Mouse (Mus musculus) embryonic facial prominence, embryonic 11.5 days (tissue): Measurements from ENCODE around the gene Slc1a3. TPM values are rescaled to one million over a fixed set of nuclear protein-coding genes. Genes with fewer than 3 reads are reported as not detected.

Source experiments
- ATAC-seq: fragments of 200-750 bp; cut with Nextera tagmentation; replicated peaks from 2 replicates; pipeline ENCODE4 v1.8.0; 2017; ENCODE audit warnings: low read depth; ENCODE audit not compliant: insufficient number of reproducible peaks, low FRiP score, low TSS enrichment
- DNase-seq: peaks from one replicate; pipeline ENCODE4 v3.0.0-alpha.2; 2015; ENCODE audit warnings: low spot score
- H3K27ac ChIP-seq: fragments of 300-500 bp; sonication (generic); replicated peaks from 2 replicates; pipeline ENCODE4 v1.5.1; 2014; ENCODE audit warnings: mild to moderate bottlenecking, low read depth, low read length, control low read depth
- H3K27me3 ChIP-seq: fragments of 300-500 bp; sonication (generic); 2 replicates; pipeline ENCODE4 v1.6.1; 2014; ENCODE audit warnings: mild to moderate bottlenecking, low read length, moderate library complexity, mixed read lengths; ENCODE audit not compliant: control insufficient read depth, insufficient read depth
- H3K36me3 ChIP-seq: fragments of 300-500 bp; sonication (generic); replicated peaks from 2 replicates; pipeline ENCODE4 v1.6.1; 2014; ENCODE audit warnings: low read depth, mild to moderate bottlenecking, low read length, moderate library complexity, mixed read lengths; ENCODE audit not compliant: control insufficient read depth, insufficient read depth
- H3K4me1 ChIP-seq: fragments of 300-500 bp; sonication (generic); 2 replicates; pipeline ENCODE4 v1.6.1; 2014; ENCODE audit warnings: low read length, mixed read lengths; ENCODE audit not compliant: control insufficient read depth, insufficient read depth
- H3K4me2 ChIP-seq: fragments of 300-500 bp; sonication (generic); 2 replicates; pipeline ENCODE4 v1.6.1; 2014; ENCODE audit warnings: low read depth, mild to moderate bottlenecking, control low read depth, low read length, moderate library complexity
- H3K4me3 ChIP-seq: fragments of 300-500 bp; sonication (generic); 2 replicates; pipeline ENCODE4 v1.5.1; 2014; ENCODE audit warnings: low read depth, low read length, control low read depth
- H3K9ac ChIP-seq: fragments of 300-500 bp; sonication (generic); replicated peaks from 2 replicates; pipeline ENCODE4 v1.6.1; 2014; ENCODE audit warnings: mild to moderate bottlenecking, control low read depth, low read length
- H3K9me3 ChIP-seq: fragments of 300-500 bp; sonication (generic); replicated peaks from 2 replicates; pipeline ENCODE4 v1.6.1; 2016; ENCODE audit warnings: mild to moderate bottlenecking, low read length, inconsistent platforms, mixed read lengths; ENCODE audit not compliant: control insufficient read depth
- WGBS: fragments of 180-500 bp; shearing (Covaris S2); extraction: QIAGEN DNeasy Blood & Tissue Kit; methylation state at CpG from one replicate; pipeline ENCODE4 v1.1.7; 2014; 5-methylcytosine and 5-hydroxymethylcytosine counted together
- polyA plus RNA-seq: library from polyadenylated mRNA; unstranded; fragments of >200 nt; fragmentation: Nextera tagmentation; extraction: Ambion mirVana; gene quantifications from 2 replicates; pipeline ENCODE4 v1.2.1, GENCODE M21; 2014

Slc1a3 gene
- polyA plus RNA-seq, 1 experiment from 2014 or later = 29.1 TPM

- ATAC-seq (no peak), DNase-seq (no peak)
- peaks cover 4% of the 10 kb centered on the region; the same call in 1 of the 2 replicates for H3K4me1 ChIP-seq
- H3K9ac ChIP-seq = no peak overlapping the region
- no peak overlapping the region for H3K4me3 ChIP-seq
- H3K36me3 ChIP-seq = no peaks in the 10 kb centered on the region
- WGBS = 82% methylated on average over 17 of the region's 17 CpGs
- no peaks in the 10 kb centered on the region for H3K9me3 ChIP-seq
- H3K27me3 ChIP-seq = no peaks in the 10 kb centered on the region
- no peak overlapping the region for H3K4me2 ChIP-seq
- H3K27ac ChIP-seq = no peak overlapping the region
Observed at GRCm38 (mm10) chr15:8663348-8664099, 47.0 kb downstream of the Slc1a3 start.

GRCm38 (mm10) chr15:8661856-8662255 is 48.7 kb downstream of the Slc1a3 start:
- H3K27ac ChIP-seq = no peak overlapping the region
- peaks cover 4% of the 10 kb centered on the region; the same call in 1 of the 2 replicates for H3K4me1 ChIP-seq
- DNase-seq = no peak
- no peak overlapping the region for H3K4me2 ChIP-seq
- H3K27me3 ChIP-seq = no peaks in the 10 kb centered on the region
- ATAC-seq = no peak
- H3K4me3 ChIP-seq = no peak overlapping the region
- H3K36me3 ChIP-seq = no peaks in the 10 kb centered on the region
- 55% methylated on average over 6 of the region's 6 CpGs for WGBS
- H3K9ac ChIP-seq = no peak overlapping the region
- H3K9me3 ChIP-seq = no peaks in the 10 kb centered on the region

- no peak for ATAC-seq
Observed at GRCm38 (mm10) chr15:8659977-8660376, 50.6 kb downstream of the Slc1a3 start.

GRCm38 (mm10) chr15:8659483-8659971 is 51.0 kb downstream of the Slc1a3 start:
- Histone ChIP-seq H3K27ac (peak overlapping the region; percentile 31), H3K4me3 (no peak overlapping the region), H3K36me3 (no peaks in the 10 kb centered on the region), H3K27me3 (no peaks in the 10 kb centered on the region), H3K4me1 (peaks cover 4% of the 10 kb centered on the region; the same call in 1 of the 2 replicates), H3K9ac (no peak overlapping the region), H3K4me2 (no peak overlapping the region), H3K9me3 (no peaks in the 10 kb centered on the region)
- 10% methylated on average over 8 of the region's 8 CpGs for WGBS
- peak; percentile 59 for DNase-seq
- peak; percentile 64; the same call in 1 of the 2 replicates for ATAC-seq

More at GRCm38 (mm10) chr15:8659977-8660376, 50.6 kb downstream of the Slc1a3 start:
- WGBS = 30% methylated on average over 4 of the region's 4 CpGs
- no peak overlapping the region for H3K4me3 ChIP-seq
- no peaks in the 10 kb centered on the region for H3K27me3 ChIP-seq
- no peak overlapping the region for H3K27ac ChIP-seq
- H3K9ac ChIP-seq = no peak overlapping the region
- H3K4me2 ChIP-seq = no peak overlapping the region
- H3K36me3 ChIP-seq = no peaks in the 10 kb centered on the region
- H3K9me3 ChIP-seq = no peaks in the 10 kb centered on the region
- H3K4me1 ChIP-seq = peaks cover 4% of the 10 kb centered on the region; the same call in 1 of the 2 replicates
- DNase-seq = no peak

DNA sequence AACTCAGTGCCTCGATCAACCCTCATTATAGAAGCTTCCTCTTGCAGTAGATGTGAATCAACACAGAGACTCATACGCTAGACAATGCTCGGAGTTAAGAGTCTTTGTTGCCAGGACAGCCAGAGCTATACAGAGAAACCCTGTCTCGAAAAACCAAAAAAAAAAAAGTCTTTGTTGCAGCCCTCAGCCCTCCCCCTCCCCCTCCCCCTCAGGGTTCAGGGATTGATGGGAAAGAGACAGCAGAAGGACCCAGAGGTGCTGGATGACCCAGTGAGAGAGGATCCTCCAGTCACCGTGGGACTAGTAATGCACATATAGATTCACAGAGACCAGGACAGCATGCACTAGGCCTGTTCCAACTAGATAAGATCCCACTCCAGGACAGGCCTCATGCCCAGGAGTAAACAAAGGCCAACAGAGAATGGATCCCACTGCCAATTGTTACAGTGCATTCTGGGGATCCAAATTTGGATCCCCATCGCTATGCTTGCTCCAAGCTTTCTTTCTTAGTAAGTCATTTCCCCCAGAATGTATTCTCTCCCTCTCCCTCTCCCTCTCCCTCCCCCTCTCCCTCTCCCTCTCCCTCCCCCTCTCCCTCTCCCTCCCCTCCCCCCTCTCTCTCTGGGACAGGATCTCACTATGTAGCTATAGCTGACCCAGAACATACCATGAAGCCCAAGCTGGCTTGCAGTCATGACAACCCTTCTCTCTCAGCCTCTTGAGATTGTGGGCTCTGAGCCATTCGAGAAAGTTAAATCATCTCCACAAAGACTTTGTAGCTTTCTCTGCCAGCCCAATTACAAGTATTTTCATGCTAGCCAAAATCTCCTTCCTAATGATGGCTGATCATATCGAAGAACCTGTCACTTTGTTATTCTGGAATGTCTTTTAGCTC is 52.2 kb downstream of the Slc1a3 start:
- Histone ChIP-seq H3K27ac (no peak overlapping the region), H3K9me3 (no peaks in the 10 kb centered on the region), H3K4me2 (no peak overlapping the region), H3K4me3 (no peak overlapping the region), H3K27me3 (no peaks in the 10 kb centered on the region), H3K4me1 (peaks cover 4% of the 10 kb centered on the region; the same call in 1 of the 2 replicates), H3K36me3 (no peaks in the 10 kb centered on the region), H3K9ac (no peak overlapping the region)
- DNase-seq (no peak), ATAC-seq (peak; percentile 63; the same call in 1 of the 2 replicates)
- 70% methylated on average over 8 of the region's 8 CpGs for WGBS

GRCm38 (mm10) chr15:8655251-8655650 is 55.3 kb downstream of the Slc1a3 start:
- DNase-seq (peak; percentile 78), ATAC-seq (no peak)
- H3K36me3 ChIP-seq = no peaks in the 10 kb centered on the region
- no peak overlapping the region for H3K4me3 ChIP-seq
- H3K4me2 ChIP-seq = no peak overlapping the region
- no peaks in the 10 kb centered on the region for H3K9me3 ChIP-seq
- H3K4me1 ChIP-seq = peaks cover 4% of the 10 kb centered on the region; the same call in 1 of the 2 replicates
- 0 out of 2 replicates have a peak overlapping the region, but pooled peaks have one; percentile 57 for H3K27ac ChIP-seq
- no peak overlapping the region for H3K9ac ChIP-seq
- WGBS = 27% methylated on average over 9 of the region's 9 CpGs
- H3K27me3 ChIP-seq = no peaks in the 10 kb centered on the region

DNA sequence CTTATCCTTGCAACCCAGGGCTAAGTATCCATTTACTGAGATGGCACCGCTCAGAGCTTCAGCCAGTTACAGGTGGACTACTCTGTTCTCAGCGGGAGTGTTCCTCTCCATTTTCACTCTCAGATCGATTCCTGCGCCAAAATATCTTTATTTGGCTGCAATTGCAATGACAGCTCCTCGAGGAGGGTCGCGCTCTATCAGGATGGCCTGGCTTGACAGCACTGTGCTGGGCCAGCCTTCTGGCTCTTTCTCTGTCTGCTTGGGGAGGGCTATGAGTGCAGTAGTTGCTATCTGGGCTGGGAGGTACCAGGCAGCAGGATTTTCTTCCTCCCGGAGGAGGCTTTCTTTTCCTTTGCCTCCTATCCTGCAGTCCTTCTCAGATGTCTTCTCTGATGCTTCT is 57.9 kb downstream of the Slc1a3 start:
- 90% methylated on average over 8 of the region's 8 CpGs for WGBS
- no peak for ATAC-seq

More for the DNA sequence above, 57.9 kb downstream of the Slc1a3 start:
- Histone ChIP-seq H3K9ac (no peak overlapping the region), H3K9me3 (no peaks in the 10 kb centered on the region), H3K4me2 (no peak overlapping the region), H3K27me3 (no peaks in the 10 kb centered on the region), H3K4me1 (no peaks in the 10 kb centered on the region), H3K36me3 (no peaks in the 10 kb centered on the region), H3K27ac (no peak overlapping the region), H3K4me3 (no peak overlapping the region)
- no peak for DNase-seq
